Mouse (Mus musculus) 3T3-L1 (cell line): Measurements from ENCODE around the gene Borcs8.
A peak's percentile ranks its signal among the peaks of the same experiment; 100 is the strongest.

Source experiments
- DNase-seq: peaks from one replicate; pipeline ENCODE4 v3.0.0-alpha.2; 2015; ENCODE audit warnings: low read depth, low spot score

Gene Borcs8

GRCm38 (mm10) chr8:70178231-70178630 lies 38.9 kb downstream of the Borcs8 start:
- no peak for DNase-seq

GRCm38 (mm10) chr8:70179082-70179481 lies 39.8 kb downstream of the Borcs8 start:
- peak; percentile 61 for DNase-seq

DNA sequence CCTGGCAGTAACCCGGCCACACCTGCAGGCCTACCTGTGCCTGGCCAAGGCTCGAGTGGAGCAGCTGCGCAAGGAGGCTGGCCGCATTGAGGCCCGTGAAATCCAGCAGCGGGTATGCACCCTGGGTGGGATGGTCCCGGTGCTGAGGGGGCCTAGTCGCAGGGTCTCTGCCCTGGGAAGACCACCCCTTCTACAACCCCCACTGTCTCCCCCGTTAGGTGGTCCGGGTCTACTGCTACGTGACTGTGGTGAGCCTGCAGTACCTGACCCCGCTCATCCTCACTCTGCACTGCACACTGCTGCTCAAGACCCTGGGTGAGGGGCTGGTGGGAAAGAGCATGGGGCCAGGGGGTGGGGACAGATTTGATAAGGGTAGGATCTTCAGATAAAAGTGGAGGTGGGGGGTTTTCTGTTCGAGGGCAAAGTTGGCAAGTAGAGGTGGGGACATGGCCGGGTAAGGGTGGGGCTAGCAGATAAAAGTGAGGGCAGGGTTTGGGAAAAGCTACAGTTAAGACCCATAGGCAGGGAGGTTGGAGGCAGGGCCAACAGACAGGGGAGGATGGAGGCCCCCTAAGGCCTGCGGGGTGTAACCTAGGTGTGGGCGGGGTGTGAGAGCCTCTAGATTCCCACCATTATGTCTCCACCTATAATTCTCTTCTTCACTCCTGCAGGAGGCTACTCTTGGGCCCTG lies 42.1 kb downstream of the Borcs8 start:
- DNase-seq: no peak

DNA sequence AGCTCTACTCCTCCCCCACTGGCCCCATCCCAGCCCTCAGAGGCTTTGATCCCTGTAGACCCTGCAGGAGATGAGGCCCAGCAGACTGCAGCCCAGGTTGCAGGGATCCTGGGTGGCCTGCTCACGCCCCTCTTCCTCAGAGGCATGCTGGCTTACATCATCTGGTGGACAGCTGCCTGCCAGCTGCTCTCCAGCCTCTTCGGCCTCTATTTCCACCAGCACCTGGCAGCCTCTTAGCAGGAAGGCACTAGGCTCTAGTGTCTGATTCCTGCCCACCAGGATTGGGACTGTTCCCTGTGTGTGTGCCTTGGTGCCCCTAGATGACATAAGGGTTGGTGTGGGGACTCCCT lies 42.6 kb downstream of the Borcs8 start:
- no peak for DNase-seq

GRCm38 (mm10) chr8:70183194-70183593 lies 43.9 kb downstream of the Borcs8 start:
- DNase-seq: no peak

- DNase-seq: no peak
These were observed 49.4 kb downstream of the Borcs8 start for GRCm38 (mm10) chr8:70188707-70189106.

GRCm38 (mm10) chr8:70193238-70193637 lies 53.9 kb downstream of the Borcs8 start:
- DNase-seq: no peak

- DNase-seq: no peak
These were observed 54.9 kb downstream of the Borcs8 start for GRCm38 (mm10) chr8:70194191-70194590.

DNA sequence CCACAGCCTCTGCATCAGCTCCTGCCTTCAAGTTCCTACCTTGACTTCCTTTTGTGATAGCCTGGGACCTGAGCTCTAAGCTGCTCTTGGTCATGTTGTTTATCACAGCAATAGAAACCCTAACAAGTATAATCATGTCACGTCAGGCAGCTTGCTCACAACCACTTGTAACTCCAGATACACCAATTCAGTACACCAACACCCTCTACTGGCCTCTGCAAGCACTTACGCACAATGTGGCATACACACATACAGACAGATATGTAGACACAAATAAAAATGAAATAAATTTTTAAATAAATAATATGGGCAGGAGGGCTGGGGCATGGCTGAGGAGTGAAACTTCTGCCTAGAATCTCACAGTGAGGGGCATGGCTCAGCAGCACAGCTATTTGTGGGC lies 56.5 kb downstream of the Borcs8 start:
- no peak for DNase-seq
